Mouse (Mus musculus): Measurements from ENCODE around the gene Cntf. TPM values are rescaled to one million over a fixed set of nuclear protein-coding genes. Genes with fewer than 3 reads are reported as not detected.

The Cntf gene
- 1.6 and 1.7 TPM in 2 replicates for total RNA-seq (2012; rRNA removed)
- total RNA-seq (2014; rRNA removed): 2.2 and 2.4 TPM in 2 replicates
- polyA plus RNA-seq (2012; ENCODE audit: insufficient read length, low read depth): 2.4 and 3.6 TPM in 2 replicates

DNA sequence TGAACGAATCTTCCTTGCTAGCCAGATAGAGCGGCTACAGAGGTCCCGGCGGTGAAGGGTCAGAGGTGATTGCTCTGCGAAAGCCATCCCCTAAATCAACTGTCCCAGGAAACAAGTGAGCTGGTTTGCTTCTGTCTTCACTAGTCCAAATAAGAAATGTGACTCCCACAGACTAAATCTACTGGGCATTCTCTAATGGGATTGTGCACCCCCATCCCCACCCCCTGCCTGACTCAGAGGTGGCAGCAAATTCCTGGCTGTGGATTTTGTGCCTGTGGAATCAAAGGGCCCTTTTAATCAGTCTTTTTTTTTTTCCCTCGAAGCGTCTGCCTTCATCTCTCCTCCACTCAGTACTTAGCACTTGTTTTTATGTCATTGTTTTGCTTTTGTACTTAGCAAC is at the start of gene Cntf:
Gene Cntf (minus strand): TSS at position 325 of the 400 bp plus-strand sequence.
- dilution Hi-C loops (cut with MboI; ENCODE audit: extremely low pct_ligation_motif_present, extremely low pct_unique_long_range_greater_than_20kb, low sequenced_read_pairs) (no loop called here), in situ Hi-C loops (cut with MboI; ENCODE audit: low pct_ligation_motif_present, low pct_unique_long_range_greater_than_20kb, low sequenced_read_pairs) (no loop called here)
- peaks cover 47 to 79% of the 10 kb centered on the region in 2 experiments for H3K36me3 ChIP-seq (replicated peaks in 1 of 2; ENCODE audit: control insufficient read depth in 1 of 2, insufficient read depth in 1 of 2, low read length in 1 of 2)
- H3K4me2 ChIP-seq (ENCODE audit: insufficient read depth, low read depth, poor library complexity, severe bottlenecking): no peak within 1 kb of the TSS
- no peaks in the 10 kb centered on the region for H3K4me1 ChIP-seq (ENCODE audit: control insufficient read depth in 1 of 2, insufficient read depth in 2 of 2)
- H3K27me3 ChIP-seq (replicated peaks): no peaks in the 10 kb centered on the region
- H3K9ac ChIP-seq (ENCODE audit: insufficient read depth, low read depth): no peak within 1 kb of the TSS
- H3K9me3 ChIP-seq (replicated peaks; ENCODE audit: low read length): no peaks in the 10 kb centered on the region
- H3K27ac ChIP-seq (ENCODE audit: insufficient read depth, low read depth): no peak within 1 kb of the TSS
- H3K4me3 ChIP-seq (replicated peaks in 1 of 3; ENCODE audit: low read depth in 2 of 3, low read length in 2 of 3, poor library complexity in 1 of 3): no peak within 1 kb of the TSS
- no peak for TF ChIP-seq NRF1 (IDR thresholded peaks at IDR 0.05; ENCODE audit: low read depth, low read length)
- TF ChIP-seq JUN (IDR thresholded peaks at IDR 0.05; ENCODE audit: insufficient read depth, low read depth, low read length): no peak
- no peak for TF ChIP-seq RCOR1 (conservative IDR thresholded peaks at IDR 0.05; ENCODE audit: low read depth, low read length)
- TF ChIP-seq EP300 (IDR thresholded peaks at IDR 0.05; ENCODE audit: low read length): no peak
- TF ChIP-seq SIN3A (IDR thresholded peaks at IDR 0.05; ENCODE audit: low read length): no peak
- TF ChIP-seq SMC3 (IDR thresholded peaks at IDR 0.05; ENCODE audit: low read depth, low read length): no peak
- TF ChIP-seq POLR2A (IDR thresholded peaks at IDR 0.05; ENCODE audit: low read depth, low read length): no peak
- no peak for TF ChIP-seq E2F4 (IDR thresholded peaks at IDR 0.05; ENCODE audit: insufficient replicate concordance, low read depth, low read length)
- TF ChIP-seq PAX5 (IDR thresholded peaks at IDR 0.05; ENCODE audit: low read length): no peak
- TF ChIP-seq UBTF (IDR thresholded peaks at IDR 0.05; ENCODE audit: low read depth, low read length): no peak
- TF ChIP-seq GABPA (IDR thresholded peaks at IDR 0.05; ENCODE audit: insufficient replicate concordance, low read depth, low read length): no peak
- TF ChIP-seq CTCF (conservative IDR thresholded peaks at IDR 0.05 in 1 of 2, IDR thresholded peaks at IDR 0.05 in 1 of 2; ENCODE audit: low read depth in 2 of 2, low read length in 2 of 2): no peak
- 0 out of 2 replicates have a peak, but pooled peaks cover 6% of the 10 kb centered on the region for H3K79me2 ChIP-seq (replicated peaks; ENCODE audit: control insufficient read depth, extremely low read depth, insufficient read depth, poor library complexity, severe bottlenecking)
- DNase-seq (ENCODE audit: extremely low read depth): no peak

DNA sequence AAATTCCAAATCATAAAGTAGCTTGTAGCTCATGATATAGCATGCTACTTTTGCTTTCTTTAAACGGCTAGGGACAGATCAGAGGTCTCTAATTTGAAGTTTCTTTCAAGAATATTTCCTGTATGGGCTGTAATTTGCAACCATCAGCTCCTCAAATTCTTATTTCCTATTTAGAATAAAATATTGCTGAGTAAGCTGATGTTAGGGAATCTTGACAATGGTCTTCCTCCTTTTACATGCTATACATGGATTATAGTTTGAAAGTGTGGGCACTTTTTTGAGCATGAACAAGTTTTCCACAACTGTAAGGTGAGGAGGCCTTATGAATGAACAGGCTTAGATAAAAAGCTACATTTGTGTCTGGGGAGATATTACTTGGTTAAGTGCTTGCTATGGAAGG is 48.5 kb upstream of the Cntf start:
- no peak overlapping the region for H3K9ac ChIP-seq (ENCODE audit: insufficient read depth, low read depth)
- no peak for DNase-seq (ENCODE audit: extremely low read depth)
- H3K9me3 ChIP-seq (replicated peaks; ENCODE audit: low read length): no peaks in the 10 kb centered on the region
- H3K79me2 ChIP-seq (replicated peaks; ENCODE audit: control insufficient read depth, extremely low read depth, insufficient read depth, poor library complexity, severe bottlenecking): no peaks in the 10 kb centered on the region
- no peaks in the 10 kb centered on the region for H3K27me3 ChIP-seq (replicated peaks)
- peaks cover 7 to 51% of the 10 kb centered on the region in 2 experiments for H3K36me3 ChIP-seq (replicated peaks in 1 of 2; ENCODE audit: control insufficient read depth in 1 of 2, insufficient read depth in 1 of 2, low read length in 1 of 2)
- H3K4me1 ChIP-seq (ENCODE audit: control insufficient read depth in 1 of 2, insufficient read depth in 2 of 2): peaks cover 0 to 34% of the 10 kb centered on the region in 2 experiments; a peak in 2 of 4 replicates
- TF ChIP-seq ETS1 (conservative IDR thresholded peaks at IDR 0.05; ENCODE audit: low read depth, low read length) (no peak), JUND (conservative IDR thresholded peaks at IDR 0.05; ENCODE audit: low read depth, low read length) (no peak), MAFK (IDR thresholded peaks at IDR 0.05; ENCODE audit: insufficient replicate concordance, low read length) (0 out of 2 replicates have a peak, but pooled peaks have one; percentile 61), MXI1 (IDR thresholded peaks at IDR 0.05; ENCODE audit: low read depth, low read length) (no peak), CTCF (conservative IDR thresholded peaks at IDR 0.05 in 1 of 2, IDR thresholded peaks at IDR 0.05 in 1 of 2; ENCODE audit: low read depth in 2 of 2, low read length in 2 of 2) (no peak), MAX (IDR thresholded peaks at IDR 0.05; ENCODE audit: low read length) (no peak)
- dilution Hi-C loops (cut with MboI; ENCODE audit: extremely low pct_ligation_motif_present, extremely low pct_unique_long_range_greater_than_20kb, low sequenced_read_pairs) (no loop called here), in situ Hi-C loops (cut with MboI; ENCODE audit: low pct_ligation_motif_present, low pct_unique_long_range_greater_than_20kb, low sequenced_read_pairs) (no loop called here)
- H3K27ac ChIP-seq (ENCODE audit: insufficient read depth, low read depth): no peak overlapping the region
- H3K4me3 ChIP-seq (replicated peaks in 1 of 3; ENCODE audit: low read depth in 2 of 3, low read length in 2 of 3, poor library complexity in 1 of 3): no peak overlapping the region
- H3K4me2 ChIP-seq (ENCODE audit: insufficient read depth, low read depth, poor library complexity, severe bottlenecking): no peak overlapping the region

All from CH12.LX (cell line).